Mouse (Mus musculus) ovary, adult 18-20 months (tissue): Measurements from ENCODE around the gene Wnt16.

Experiments used
- DNase-seq: peaks from one replicate; pipeline ENCODE4 v3.0.0; 2022; ENCODE audit warnings: low spot score, mixed read lengths

Gene Wnt16

DNA sequence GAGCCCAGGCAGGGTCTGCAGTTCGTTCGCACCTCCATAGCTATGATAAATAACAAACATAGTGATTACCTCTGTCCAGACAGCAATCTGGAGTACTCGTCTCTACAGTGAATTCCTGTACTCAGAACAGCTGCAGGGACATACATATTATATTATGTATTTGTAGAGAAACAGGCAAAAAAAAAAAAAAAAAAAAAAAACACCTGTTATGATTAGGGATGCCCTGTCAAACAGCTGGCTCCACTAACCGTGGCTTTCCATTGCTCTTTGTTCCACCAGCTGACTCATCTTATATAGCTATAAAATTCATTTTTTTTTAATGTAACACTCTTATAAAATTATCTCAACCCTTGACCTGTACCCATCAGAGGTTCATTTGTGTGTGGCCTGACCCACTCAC, 38.3 kb downstream of the Wnt16 start:
- DNase-seq = no peak

DNA sequence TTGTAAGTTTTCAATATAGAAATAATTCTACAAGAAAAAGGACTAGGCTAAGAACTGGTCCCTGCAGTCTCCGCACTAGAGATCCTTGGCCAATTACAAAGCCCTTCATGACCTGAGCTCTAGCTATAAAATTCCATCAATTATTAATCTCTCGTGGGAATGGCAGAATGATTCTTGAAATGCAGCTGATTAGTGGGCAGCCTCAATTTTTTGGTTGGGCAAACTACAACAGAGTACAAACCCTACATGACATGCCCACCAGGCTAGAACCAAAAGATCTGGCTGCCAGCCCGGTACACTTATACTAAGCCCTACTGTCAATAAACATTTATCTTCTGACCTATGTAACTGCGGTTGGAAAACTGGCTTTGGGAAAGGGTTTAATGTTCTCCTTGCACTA, 39.1 kb downstream of the Wnt16 start:
- DNase-seq = no peak

DNA sequence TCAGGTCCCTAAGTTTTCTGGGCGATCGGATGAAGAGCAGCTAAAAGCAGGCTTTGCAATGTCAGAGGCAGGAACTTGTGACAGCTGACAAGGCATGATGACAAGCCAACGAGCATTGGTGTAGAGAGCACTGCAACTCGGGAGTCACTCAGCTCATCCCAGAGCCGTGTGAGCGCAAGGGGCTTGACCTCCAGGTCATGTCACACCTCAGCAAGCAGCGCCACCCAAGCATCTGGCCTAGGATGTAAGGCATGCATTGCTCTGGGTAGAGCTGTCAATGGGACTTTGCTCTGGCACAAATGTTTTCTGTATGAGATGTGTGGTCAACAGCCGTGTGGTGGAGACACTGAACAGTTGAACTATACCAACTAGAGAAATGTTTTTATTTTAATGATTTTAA, 39.9 kb downstream of the Wnt16 start:
- DNase-seq = no peak

DNA sequence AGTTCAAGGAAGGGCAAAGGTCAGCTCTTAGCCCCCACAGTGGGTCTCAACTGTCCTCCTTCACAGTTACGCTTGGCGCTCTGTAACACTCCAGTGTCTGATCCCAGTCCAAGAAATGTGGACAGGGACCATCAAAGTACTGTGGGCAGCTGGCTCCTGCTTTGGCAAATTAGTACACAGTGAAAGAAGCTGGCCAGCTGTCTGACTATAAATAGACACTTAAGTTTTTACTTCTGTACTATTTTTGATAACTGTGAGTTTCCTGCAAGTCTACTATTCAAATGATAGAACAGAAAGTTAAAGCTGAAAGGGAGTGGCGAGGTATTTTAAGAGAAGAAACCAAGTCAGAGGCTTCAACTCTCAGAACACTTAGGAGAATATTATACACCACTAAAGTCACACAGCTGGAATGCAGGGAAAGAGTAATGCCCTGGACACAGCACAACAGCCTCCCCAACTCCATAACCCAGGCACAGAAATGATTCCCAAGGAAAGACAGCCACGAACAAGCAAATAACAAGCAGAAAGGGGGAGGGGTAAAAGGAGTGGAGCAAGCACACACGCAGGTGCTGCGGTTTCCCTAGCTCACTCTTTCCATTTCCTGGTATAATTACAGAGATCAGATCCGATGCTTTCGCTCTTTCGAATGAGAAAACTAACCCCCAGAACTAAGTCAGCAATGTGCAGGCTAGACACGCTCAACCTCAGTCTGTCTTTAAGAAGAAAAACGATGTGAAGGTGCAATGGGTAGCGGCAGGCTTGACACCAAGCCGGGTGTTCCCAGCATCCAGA, 42.3 kb downstream of the Wnt16 start:
- DNase-seq = no peak

DNA sequence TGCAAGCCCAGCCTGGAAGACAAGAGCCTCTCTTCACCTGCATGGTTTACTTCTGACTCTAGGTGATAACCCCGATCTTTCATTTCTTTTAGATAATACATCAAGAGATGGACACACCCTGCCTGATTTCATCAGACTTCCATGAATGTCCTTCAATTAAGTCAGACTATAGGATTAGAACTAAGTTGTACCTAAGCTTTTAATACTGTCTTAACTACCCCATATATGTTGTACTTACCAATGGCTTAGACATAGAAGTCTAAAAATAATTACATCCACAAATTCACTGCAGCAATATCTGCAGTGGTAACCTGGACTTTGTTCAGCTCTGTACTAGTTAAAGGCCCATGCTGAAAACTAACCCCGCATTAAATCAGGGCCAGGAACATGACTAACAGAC, 44.5 kb downstream of the Wnt16 start:
- no peak for DNase-seq

DNA sequence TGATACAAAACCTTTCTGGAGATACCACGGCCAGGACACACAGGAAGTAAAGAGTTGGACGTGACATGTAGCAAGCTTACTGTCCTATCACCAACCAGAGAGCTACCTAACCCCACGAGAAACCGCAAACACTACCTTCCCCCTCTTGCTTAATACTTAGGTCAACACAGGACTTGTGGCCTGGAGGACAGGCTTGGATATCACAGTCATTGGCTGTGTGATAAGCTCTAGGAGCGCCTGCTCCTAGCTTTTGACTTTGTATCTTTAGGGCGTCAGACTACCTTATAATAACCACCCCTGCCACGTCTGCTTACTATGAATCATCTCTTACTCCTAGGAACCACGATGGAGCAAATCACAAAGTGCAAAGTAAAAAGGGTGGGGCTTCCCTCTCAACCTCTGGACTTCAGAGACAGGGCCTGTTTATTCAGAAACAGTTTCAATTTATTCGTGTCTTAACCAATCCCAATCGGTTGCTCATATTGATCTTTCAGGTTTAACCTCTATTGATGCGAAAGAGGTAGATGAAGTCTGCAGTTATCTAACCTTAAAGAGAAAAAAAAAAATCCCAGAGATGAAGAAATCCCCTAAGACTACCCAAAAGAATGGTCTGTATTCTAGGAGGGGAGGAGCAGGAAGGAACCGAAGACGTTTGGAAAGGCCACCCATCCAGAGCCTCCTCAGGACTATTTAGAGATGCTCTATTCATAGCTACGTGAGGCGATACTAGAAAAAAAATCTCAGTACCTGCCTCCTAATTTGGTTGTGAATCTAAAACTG, 51.9 kb downstream of the Wnt16 start:
- DNase-seq = no peak

DNA sequence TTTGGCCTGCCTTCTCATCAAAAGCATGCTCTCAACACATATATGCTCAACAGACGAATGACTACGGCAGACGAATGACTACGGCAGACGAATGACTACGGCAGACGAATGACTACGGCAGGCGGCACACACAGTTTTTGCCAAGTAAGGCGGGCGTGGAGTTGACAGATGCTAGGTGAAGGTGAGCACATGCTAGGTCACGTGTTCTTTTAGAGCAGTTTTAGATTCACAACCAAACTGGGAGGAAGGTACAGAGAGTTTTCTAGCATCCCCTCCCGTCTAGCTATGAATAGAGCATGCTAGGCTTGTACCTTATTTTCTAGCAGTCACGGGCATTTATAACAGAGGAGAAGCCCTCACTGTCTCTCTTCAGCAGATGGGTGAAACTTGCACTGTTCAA, 52.8 kb downstream of the Wnt16 start:
- DNase-seq = no peak

DNA sequence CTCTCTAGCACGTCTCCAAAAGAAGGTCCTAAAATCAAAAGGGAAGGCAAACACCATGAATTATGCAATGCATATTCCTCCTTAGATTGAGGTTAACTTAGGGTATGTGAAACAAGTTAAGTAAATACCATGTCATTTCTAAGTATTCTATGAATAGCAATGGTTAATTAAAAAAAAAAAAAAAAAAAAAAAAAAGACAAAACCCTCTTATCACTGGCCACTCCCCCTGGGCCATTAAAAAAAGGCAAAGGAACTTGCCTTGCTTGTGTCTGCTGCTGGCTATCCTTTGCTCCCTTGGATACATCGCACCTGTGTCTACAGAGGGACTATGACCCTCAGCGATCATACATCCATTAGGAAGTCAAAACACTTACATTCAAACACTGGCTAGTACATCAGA, 55.3 kb downstream of the Wnt16 start:
- no peak for DNase-seq

DNA sequence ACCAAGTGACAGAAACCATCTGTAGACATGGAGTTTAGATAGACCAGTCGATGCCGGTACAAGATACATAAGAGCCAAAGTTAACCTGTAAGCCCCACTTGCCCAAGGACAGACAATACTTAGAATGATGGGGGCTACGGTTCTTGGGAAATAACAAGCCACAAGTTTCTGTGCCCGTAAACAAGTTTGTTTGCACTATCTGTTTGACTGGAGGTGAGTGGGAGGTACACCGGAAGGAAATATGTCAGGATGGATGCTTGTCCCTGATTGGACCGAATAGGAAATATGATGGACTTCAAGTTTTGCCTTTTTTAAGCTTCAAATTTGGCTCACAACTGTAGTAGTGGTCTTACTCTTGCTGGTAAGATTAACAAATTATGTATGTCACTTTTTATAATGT, 55.7 kb downstream of the Wnt16 start:
- no peak for DNase-seq

DNA sequence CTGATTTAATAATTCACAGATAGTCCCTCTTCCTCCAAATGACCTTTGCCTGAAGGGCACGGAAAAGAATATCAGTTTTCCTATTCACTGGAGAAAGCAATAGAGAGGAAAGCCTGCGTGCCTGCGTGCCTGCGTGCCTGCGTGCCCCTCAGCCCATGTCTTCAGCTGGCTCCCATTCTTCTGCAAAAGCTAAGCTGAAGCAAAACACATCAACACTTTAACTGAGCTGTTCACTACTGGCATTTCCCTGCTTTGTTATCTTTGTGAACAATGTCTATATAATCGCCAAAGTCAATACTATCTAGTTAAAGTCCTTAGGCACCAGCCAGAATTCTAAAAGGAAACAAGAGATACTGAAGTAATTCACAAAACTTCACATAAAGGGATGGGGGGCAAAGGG, 56.4 kb downstream of the Wnt16 start:
- no peak for DNase-seq

DNA sequence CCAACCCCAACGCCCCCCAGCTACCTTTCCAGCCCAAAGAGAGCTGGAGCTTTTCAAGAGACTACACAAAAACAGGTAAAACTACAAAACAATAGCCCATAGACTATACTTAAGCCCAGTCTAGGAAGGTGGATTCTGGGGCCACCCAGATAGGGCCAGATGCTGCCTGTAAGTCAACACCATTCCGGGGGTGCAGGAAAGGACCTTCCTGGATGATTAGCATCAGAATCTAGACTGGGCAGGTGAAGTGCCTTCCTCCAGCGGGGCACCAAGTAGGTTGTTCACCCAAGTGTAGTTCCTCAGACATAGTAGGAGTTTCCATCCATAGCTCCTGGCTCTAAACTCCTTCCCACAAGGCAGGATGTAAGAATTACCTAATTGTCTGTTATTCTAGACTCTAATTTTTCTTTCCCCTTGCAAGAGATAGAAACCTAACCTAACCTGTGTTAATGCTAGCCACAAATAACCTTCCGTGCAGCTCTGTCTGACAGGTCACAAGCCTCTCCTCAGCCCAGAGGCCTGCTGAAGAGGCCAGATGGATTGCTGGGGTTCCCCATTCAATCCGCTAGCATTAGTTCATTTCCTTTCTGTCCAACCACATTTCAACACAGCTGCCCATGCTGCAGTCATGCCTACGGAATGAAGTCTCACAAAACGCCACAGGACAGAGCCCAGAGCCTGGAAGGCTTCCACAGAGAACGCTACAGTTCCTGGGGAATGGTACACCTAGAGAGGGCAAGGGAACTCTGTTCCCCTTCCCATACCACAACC, 59.3 kb downstream of the Wnt16 start:
- DNase-seq = no peak
